Mouse (Mus musculus) heart, embryonic 16.5 days (tissue): ENCODE measurements around the gene Gtf3a. TPM values are rescaled to one million over a fixed set of nuclear protein-coding genes. Genes with fewer than 3 reads are reported as not detected.
A peak's percentile ranks its signal among the peaks of the same experiment; 100 is the strongest.
"Not testable (repeated sequence)": the region's sequence is repeated elsewhere in the genome, so short reads cannot be mapped to it uniquely, and the experiment has no call there.

Experiments used
- ATAC-seq: fragments of 200-750 bp; cut with Nextera tagmentation; replicated peaks from 2 replicates; pipeline ENCODE4 v1.8.0; 2017; ENCODE audit warnings: moderate number of reproducible peaks; ENCODE audit not compliant: insufficient read depth, low FRiP score; ENCODE audit errors: extremely low read depth
- H3K27ac ChIP-seq: fragments of 300-500 bp; sonication (generic); 2 replicates; pipeline ENCODE4 v1.5.1; 2014; ENCODE audit warnings: mild to moderate bottlenecking, low read length, control low read depth, moderate library complexity
- H3K27me3 ChIP-seq: fragments of 300-500 bp; sonication (generic); 2 replicates; pipeline ENCODE4 v1.6.1; 2014; ENCODE audit warnings: low read length, mixed read lengths; ENCODE audit not compliant: control insufficient read depth, insufficient read depth
- H3K36me3 ChIP-seq: fragments of 300-500 bp; sonication (generic); 2 replicates; pipeline ENCODE4 v1.6.1; 2014; ENCODE audit not compliant: control insufficient read depth, insufficient read depth
- H3K4me1 ChIP-seq: fragments of 300-500 bp; sonication (generic); 2 replicates; pipeline ENCODE4 v1.6.1; 2014; ENCODE audit warnings: low read length, mixed read lengths; ENCODE audit not compliant: control insufficient read depth, insufficient read depth
- H3K4me2 ChIP-seq: fragments of 300-500 bp; sonication (generic); 2 replicates; pipeline ENCODE4 v1.6.1; 2014; ENCODE audit warnings: low read depth, mild to moderate bottlenecking, control low read depth, low read length
- H3K4me3 ChIP-seq: fragments of 300-500 bp; sonication (generic); 2 replicates; pipeline ENCODE4 v1.5.1; 2014; ENCODE audit warnings: mild to moderate bottlenecking, control low read depth, low read length
- H3K9ac ChIP-seq: fragments of 300-500 bp; sonication (generic); 2 replicates; pipeline ENCODE4 v1.6.1; 2014; ENCODE audit warnings: low read length, control low read depth
- H3K9me3 ChIP-seq: fragments of 300-500 bp; sonication (generic); replicated peaks from 2 replicates; pipeline ENCODE4 v1.6.1; 2016; ENCODE audit warnings: low read length; ENCODE audit not compliant: control insufficient read depth
- WGBS: fragments of 180-500 bp; shearing (Covaris S2); extraction: QIAGEN DNeasy Blood & Tissue Kit; methylation state at CpG from one replicate; pipeline ENCODE4 v1.1.7; 2014; 5-methylcytosine and 5-hydroxymethylcytosine counted together
- polyA plus RNA-seq: library from polyadenylated mRNA; unstranded; fragments of >200 nt; fragmentation: Nextera tagmentation; extraction: Ambion mirVana; gene quantifications from 2 replicates; pipeline ENCODE4 v1.2.1, GENCODE M21; 2015

Gene Gtf3a
- polyA plus RNA-seq, 1 experiment from 2014 or later = 86.0 TPM

DNA sequence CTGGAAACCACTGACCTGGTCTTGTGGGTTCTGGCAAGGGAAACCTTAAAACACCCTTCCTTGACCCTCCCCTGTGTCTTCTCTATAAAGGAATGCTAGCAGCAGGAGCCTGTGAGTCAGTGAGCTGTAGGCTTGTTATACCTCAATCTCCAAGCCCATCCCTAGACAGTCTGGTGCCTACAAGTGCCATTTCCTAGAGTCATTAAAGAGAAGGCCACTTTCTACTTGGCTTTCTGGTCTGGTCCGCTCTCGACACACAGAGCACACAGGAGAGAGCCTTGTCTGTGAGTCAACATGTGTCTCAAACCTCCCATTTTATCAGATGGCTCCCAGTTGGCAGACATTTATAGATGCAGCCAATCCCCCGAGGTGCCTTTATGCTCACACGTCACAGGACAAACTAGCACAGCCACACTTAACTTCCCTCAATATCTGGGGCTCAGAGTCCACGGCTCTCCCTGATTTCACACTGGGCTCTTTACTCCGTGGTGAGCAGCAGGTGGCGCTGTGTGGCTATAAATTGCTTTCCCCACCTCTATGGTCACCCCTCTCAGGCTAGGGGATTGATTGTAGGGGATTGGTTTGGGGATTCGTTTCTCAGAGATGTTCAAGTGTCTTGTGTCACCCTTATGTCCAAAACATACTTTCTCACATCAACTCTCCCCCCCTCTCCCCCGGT lies 34.2 kb upstream of the Gtf3a start:
- peak; percentile 55; the same call in 1 of the 2 replicates for ATAC-seq
- 24% methylated on average over 9 of the region's 9 CpGs for WGBS
- H3K9ac ChIP-seq = no peak overlapping the region

DNA sequence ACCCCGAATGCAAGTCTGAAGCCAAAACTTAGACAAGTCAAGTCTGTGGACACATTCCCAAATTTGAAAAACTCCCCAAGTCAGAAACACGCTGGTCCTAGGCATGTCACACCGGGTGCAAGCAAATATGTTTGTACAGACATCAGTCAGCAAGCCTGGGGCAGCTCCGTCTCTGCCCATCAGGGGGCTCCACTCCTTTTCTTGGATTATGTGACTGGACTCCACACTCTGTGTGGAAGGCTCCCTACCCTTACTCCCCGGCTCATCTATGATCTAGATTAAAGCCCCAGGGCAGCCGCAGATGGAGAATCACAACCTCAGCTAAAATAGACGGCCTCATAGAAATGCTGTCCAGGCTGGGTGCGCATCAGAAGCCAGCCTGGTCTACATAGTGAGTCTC lies 32.2 kb upstream of the Gtf3a start:
- Histone ChIP-seq H3K27ac (no peak overlapping the region), H3K27me3 (peaks cover 7% of the 10 kb centered on the region; the same call in 1 of the 2 replicates), H3K4me2 (no peak overlapping the region), H3K9me3 (no peaks in the 10 kb centered on the region), H3K4me1 (peaks cover 7% of the 10 kb centered on the region; the same call in 1 of the 2 replicates), H3K36me3 (no peaks in the 10 kb centered on the region), H3K4me3 (no peak overlapping the region), H3K9ac (no peak overlapping the region)
- WGBS = 63% methylated on average over 8 of the region's 8 CpGs
- no peak for ATAC-seq

More for the DNA sequence above, 34.2 kb upstream of the Gtf3a start:
- Histone ChIP-seq H3K4me3 (no peak overlapping the region), H3K27me3 (peaks cover 4% of the 10 kb centered on the region; the same call in 1 of the 2 replicates), H3K4me2 (no peak overlapping the region), H3K27ac (no peak overlapping the region), H3K4me1 (no peaks in the 10 kb centered on the region), H3K9me3 (no peaks in the 10 kb centered on the region), H3K36me3 (no peaks in the 10 kb centered on the region)

DNA sequence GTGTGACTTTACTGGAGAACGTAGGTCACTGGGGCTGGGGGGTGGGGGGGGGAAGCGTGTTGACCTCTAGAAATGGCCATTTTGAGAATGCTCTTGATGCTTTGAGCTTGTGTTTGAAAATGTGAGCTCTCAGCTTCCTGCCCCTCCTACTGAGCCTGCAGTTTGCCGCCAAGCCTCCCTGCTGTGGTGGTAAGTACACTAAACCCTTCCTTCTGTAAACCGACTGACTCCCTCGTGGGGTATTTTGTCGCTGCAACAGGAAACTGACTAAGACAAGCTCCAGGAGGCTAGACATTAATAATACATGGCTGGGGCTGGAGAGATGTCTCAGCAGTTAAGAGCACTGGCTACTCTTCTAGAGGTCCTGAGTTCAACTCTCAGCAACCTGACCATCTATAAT lies 31.7 kb upstream of the Gtf3a start:
- ATAC-seq = no peak
- WGBS = 21% methylated on average over 6 of the region's 6 CpGs

DNA sequence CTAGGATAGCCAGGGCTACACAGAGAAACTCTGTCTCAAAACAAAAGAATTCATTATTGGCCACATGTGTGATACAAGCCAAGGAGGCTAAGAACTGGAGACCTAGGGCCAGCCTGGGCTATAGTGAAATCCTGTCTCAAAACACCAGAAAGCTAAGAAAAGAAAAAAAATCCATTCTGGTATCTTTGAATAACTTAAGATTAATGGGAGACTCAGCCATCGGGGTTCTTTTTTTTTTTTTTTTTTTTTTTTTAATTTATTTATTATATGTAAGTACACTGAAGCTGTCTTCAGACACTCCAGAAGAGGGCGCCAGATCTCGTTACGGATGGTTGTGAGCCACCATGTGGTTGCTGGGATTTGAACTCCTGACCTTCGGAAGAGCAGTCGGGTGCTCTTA lies 31.1 kb upstream of the Gtf3a start:
- ATAC-seq, H3K9me3 ChIP-seq, H3K4me3 ChIP-seq, H3K36me3 ChIP-seq, H3K9ac ChIP-seq, H3K27me3 ChIP-seq, H3K4me1 ChIP-seq, H3K27ac ChIP-seq, H3K4me2 ChIP-seq: not testable (repeated sequence)
- WGBS = 91% methylated on average over 4 of the region's 6 CpGs

More for the DNA sequence above, 31.7 kb upstream of the Gtf3a start:
- Histone ChIP-seq H3K9me3 (no peaks in the 10 kb centered on the region), H3K4me1 (peaks cover 7% of the 10 kb centered on the region; the same call in 1 of the 2 replicates), H3K4me3 (no peak overlapping the region), H3K27ac (no peak overlapping the region), H3K36me3 (no peaks in the 10 kb centered on the region), H3K9ac (no peak overlapping the region), H3K4me2 (no peak overlapping the region), H3K27me3 (peaks cover 7% of the 10 kb centered on the region; the same call in 1 of the 2 replicates)

DNA sequence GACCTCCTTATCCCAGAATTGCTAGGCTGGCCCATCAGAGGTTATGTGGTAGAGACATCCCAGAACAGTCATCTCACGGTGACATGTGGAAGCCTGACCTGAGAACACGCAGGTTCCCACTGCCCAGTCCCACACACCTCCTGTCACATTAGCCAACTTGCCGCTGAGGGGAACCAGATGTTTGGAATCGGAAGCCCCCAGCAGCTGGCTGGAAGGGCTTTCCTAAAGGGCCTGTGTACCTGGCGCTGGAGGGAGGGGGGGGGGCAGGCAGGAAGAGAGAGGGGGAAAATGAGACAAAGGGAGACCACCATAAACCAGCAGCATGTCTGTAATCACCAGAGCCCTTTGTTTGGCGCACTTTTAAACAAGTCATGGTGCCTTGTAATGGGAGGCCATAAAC lies 28.6 kb upstream of the Gtf3a start:
- Histone ChIP-seq H3K4me1 (peaks cover 7% of the 10 kb centered on the region; the same call in 1 of the 2 replicates), H3K27ac (no peak overlapping the region), H3K27me3 (peaks cover 3% of the 10 kb centered on the region; the same call in 1 of the 2 replicates), H3K4me3 (peak overlapping the region; percentile 28; the same call in 1 of the 2 replicates), H3K4me2 (peak overlapping the region; percentile 62), H3K9ac (no peak overlapping the region), H3K36me3 (no peaks in the 10 kb centered on the region), H3K9me3 (peaks cover 2% of the 10 kb centered on the region; the same call in 1 of the 2 replicates)
- 11% methylated on average over 6 of the region's 6 CpGs for WGBS
- ATAC-seq = no peak

DNA sequence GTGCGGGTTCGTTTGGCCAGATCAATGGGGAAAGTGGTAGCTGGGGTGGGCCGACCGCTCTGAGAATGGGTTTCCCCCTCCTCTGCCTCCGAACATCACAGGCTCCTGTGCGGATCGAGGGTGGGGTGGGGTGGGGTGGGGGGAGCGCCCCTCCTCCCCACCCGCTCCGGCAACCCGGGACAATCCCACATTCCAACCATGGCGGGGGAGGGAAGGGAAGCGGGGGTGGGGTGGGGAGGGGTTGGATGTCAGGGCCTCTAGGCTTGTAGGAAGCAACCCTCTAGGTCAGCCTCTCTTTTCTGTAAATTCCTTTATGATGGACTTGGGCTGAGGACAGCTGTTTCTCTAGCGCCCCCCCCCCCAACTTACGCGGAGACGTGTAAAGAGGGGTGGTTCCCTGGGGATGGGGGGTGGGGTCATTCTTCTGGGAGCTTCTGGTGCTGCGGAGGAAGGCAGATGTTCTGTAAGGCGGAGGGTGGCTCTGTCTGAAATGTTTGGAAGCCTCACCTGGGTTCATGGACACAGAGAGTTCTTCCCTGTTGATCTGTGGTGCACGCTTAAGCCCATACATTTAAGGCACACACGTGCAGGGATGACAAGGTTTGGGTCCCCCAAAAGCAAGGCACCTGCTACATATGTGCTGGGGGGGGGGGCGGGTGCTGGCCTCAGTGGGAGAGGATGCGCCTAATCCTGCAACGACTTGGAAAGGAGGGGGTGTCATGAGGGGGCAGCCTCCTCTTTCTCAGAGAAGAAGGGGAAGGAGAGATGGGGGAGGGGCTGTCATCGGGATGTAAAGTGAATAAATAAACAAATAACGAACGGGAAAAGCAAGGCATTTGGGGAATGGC lies 27.9 kb upstream of the Gtf3a start:
- Histone ChIP-seq H3K4me2 (peak overlapping the region; percentile 62), H3K27me3 (peaks cover 3% of the 10 kb centered on the region; the same call in 1 of the 2 replicates), H3K27ac (no peak overlapping the region), H3K36me3 (no peaks in the 10 kb centered on the region), H3K4me1 (peaks cover 7% of the 10 kb centered on the region; the same call in 1 of the 2 replicates), H3K9me3 (peaks cover 2% of the 10 kb centered on the region; the same call in 1 of the 2 replicates), H3K4me3 (peak overlapping the region; percentile 28), H3K9ac (no peak overlapping the region)
- WGBS = 6% methylated on average over 23 of the region's 27 CpGs
- ATAC-seq = no peak

DNA sequence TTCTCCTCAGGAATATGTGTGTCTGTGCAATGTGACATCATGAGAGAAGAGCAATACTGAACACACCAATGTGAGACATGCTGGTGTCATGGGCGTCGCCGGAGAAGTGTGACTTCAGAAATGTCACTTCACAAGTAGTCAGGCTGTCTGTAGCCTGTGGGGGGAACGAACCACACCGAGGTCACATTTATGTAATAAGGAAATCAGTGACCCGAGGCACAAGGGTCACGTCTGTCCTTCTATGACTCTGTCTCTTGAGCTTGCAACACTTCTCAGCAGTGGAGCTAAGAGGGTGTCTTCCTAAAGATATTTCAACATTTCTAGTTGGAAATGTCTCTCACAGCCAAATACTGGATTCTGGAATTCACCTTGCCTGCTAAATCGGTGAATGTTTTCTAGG lies 27.2 kb upstream of the Gtf3a start:
- no peak overlapping the region for H3K4me3 ChIP-seq
- no peak overlapping the region for H3K9ac ChIP-seq
- H3K9me3 ChIP-seq = peaks cover 2% of the 10 kb centered on the region; the same call in 1 of the 2 replicates
- 47% methylated on average over 8 of the region's 8 CpGs for WGBS
- no peak for ATAC-seq
- no peaks in the 10 kb centered on the region for H3K36me3 ChIP-seq
- H3K4me2 ChIP-seq = no peak overlapping the region
- peaks cover 7% of the 10 kb centered on the region; the same call in 1 of the 2 replicates for H3K4me1 ChIP-seq
- no peak overlapping the region for H3K27ac ChIP-seq
- H3K27me3 ChIP-seq = peaks cover 3% of the 10 kb centered on the region; the same call in 1 of the 2 replicates

DNA sequence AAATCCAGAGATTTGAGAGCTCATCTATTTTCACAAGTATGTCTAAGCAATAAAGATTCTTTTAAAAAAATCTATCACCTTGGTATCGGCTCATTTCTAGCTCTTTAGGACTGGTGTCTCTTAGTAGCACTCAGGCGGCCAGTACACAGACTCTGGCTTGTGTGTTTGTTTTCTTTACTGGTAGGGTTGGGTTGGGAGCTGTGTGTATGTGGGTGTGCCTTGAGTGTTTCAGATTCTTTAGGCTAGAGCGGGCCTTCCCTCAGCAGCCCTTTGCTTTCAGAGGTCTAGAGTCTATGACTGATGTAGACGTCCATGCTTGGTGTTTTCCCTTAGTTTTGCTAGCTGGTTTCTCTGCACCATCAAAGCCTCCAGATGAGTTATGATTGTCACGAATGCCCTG lies 24.9 kb upstream of the Gtf3a start:
- Histone ChIP-seq H3K4me1 (peaks cover 7% of the 10 kb centered on the region; the same call in 1 of the 2 replicates), H3K27me3 (peaks cover 3% of the 10 kb centered on the region; the same call in 1 of the 2 replicates), H3K4me3 (no peak overlapping the region), H3K9me3 (peaks cover 2% of the 10 kb centered on the region; the same call in 1 of the 2 replicates), H3K27ac (no peak overlapping the region), H3K36me3 (no peaks in the 10 kb centered on the region), H3K9ac (no peak overlapping the region), H3K4me2 (no peak overlapping the region)
- ATAC-seq = no peak
- WGBS = 53% methylated on average over 5 of the region's 5 CpGs
